Mouse (Mus musculus): Measurements from ENCODE around the gene Axl. TPM values are rescaled to one million over a fixed set of nuclear protein-coding genes. Genes with fewer than 3 reads are reported as not detected.
"Not testable (repeated sequence)": the region's sequence is repeated elsewhere in the genome, so short reads cannot be mapped to it uniquely, and the experiment has no call there.

Gene Axl
- total and polyA plus RNA-seq, 2 experiments from 2014 or later = 16.5 to 28.1 TPM

DNA sequence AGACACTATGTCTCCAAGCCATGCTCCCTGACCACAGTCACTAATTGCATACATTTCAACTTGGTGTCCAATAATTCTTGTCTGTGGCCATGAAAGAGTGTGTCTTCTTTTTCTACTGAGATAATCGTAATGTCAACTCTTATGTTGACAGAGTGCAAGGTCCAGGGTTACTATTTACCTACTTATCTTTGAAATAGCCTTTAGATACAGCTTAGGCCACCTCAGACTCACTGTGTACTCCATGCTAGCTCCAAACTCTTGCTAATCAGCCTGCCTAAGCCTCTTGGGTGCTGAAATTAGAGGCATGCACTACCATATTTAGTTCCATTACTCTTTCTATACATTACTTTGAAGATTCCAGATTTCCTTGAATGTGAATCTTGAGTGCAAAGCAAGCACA is 10.9 kb upstream of the Axl start:
- no peak for ATAC-seq (ENCODE audit: low FRiP score)

DNA sequence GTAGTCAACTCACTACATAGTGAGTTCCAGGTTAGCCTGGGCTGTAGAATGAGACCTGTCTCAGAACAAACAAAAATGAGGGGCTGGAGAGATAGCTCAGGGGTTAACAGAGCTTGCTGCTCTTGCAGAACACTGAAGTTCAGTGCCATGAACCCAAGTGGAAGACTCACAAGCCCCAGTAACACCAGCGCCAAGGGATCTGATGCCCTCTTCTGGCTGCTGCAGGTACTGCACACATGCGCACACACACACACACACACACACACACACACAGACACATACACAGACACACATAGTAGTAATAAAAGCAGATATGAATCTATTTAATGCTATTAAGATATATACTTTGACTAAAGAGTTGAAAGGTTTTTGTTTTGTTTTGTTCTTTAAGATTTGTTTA is 10.0 kb upstream of the Axl start:
- DNase-seq (ENCODE audit: low spot score) (no peak), ATAC-seq (ENCODE audit: low FRiP score) (no peak)
- H3K27ac ChIP-seq (ENCODE audit: low read depth, low read length) = no peak overlapping the region
- peak; percentile 27 for TF ChIP-seq CTCF (IDR thresholded peaks at IDR 0.05)
- H3K9ac ChIP-seq (replicated peaks; ENCODE audit: low read length, poor library complexity, severe bottlenecking) = no peak overlapping the region
- WGBS = 91% methylated on average over 2 of the region's 2 CpGs
- H3K4me3 ChIP-seq (ENCODE audit: low read depth, low read length) = no peak overlapping the region
- H3K4me2 ChIP-seq (ENCODE audit: low read depth, low read length, poor library complexity, severe bottlenecking) = no peak overlapping the region
- no peaks in the 10 kb centered on the region for H3K9me3 ChIP-seq (ENCODE audit: low read length)
- no peaks in the 10 kb centered on the region for H3K27me3 ChIP-seq (ENCODE audit: insufficient read depth, low read length)
- no peaks in the 10 kb centered on the region for H3K36me3 ChIP-seq (ENCODE audit: insufficient read depth, low read length)
- no peaks in the 10 kb centered on the region for H3K4me1 ChIP-seq (ENCODE audit: insufficient read depth, low read length)

More for the DNA sequence above, 10.9 kb upstream of the Axl start:
- Histone ChIP-seq H3K9me3 (ENCODE audit: low read length) (no peaks in the 10 kb centered on the region), H3K27me3 (ENCODE audit: insufficient read depth, low read length) (no peaks in the 10 kb centered on the region), H3K9ac (replicated peaks; ENCODE audit: low read length, poor library complexity, severe bottlenecking) (no peak overlapping the region), H3K4me3 (ENCODE audit: low read depth, low read length) (no peak overlapping the region), H3K36me3 (ENCODE audit: insufficient read depth, low read length) (no peaks in the 10 kb centered on the region), H3K27ac (ENCODE audit: low read depth, low read length) (no peak overlapping the region), H3K4me2 (ENCODE audit: low read depth, low read length, poor library complexity, severe bottlenecking) (no peak overlapping the region), H3K4me1 (ENCODE audit: insufficient read depth, low read length) (no peaks in the 10 kb centered on the region)
- no peak for TF ChIP-seq CTCF (IDR thresholded peaks at IDR 0.05)
- no peak for DNase-seq (ENCODE audit: low spot score)
- WGBS = 88% methylated on average over 1 of the region's 1 CpGs

DNA sequence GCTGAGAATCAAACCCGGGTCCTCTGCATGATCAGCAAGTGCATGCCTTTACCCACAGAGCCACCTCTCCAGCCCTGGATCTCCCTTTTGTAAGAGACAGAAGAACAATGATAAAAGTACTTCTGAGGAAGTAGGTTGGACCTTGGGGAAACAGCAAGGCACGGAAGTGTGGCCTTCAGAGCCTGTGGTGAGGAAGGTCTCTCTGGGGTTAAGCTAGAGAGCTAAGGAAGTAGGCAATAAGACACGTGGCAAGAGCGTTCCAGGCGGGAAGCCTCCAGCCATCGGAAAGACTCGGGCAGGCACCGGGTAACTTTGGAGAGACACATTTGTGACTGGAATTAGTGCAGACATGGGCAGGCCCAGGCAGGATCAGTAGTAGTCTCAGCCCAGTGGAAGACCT is 6.3 kb upstream of the Axl start:
- no peaks in the 10 kb centered on the region for H3K27me3 ChIP-seq (ENCODE audit: insufficient read depth, low read length)
- 82% methylated on average over 8 of the region's 8 CpGs for WGBS
- H3K27ac ChIP-seq (ENCODE audit: low read depth, low read length) = no peak overlapping the region
- no peak overlapping the region for H3K4me2 ChIP-seq (ENCODE audit: low read depth, low read length, poor library complexity, severe bottlenecking)
- no peak for DNase-seq (ENCODE audit: low spot score)
- no peaks in the 10 kb centered on the region for H3K4me1 ChIP-seq (ENCODE audit: insufficient read depth, low read length)
- no peak for TF ChIP-seq CTCF (IDR thresholded peaks at IDR 0.05)
- no peaks in the 10 kb centered on the region for H3K36me3 ChIP-seq (ENCODE audit: insufficient read depth, low read length)
- H3K9me3 ChIP-seq (ENCODE audit: low read length) = no peaks in the 10 kb centered on the region
- ATAC-seq (ENCODE audit: low FRiP score) = no peak
- H3K4me3 ChIP-seq (ENCODE audit: low read depth, low read length) = no peak overlapping the region
- no peak overlapping the region for H3K9ac ChIP-seq (replicated peaks; ENCODE audit: low read length, poor library complexity, severe bottlenecking)

DNA sequence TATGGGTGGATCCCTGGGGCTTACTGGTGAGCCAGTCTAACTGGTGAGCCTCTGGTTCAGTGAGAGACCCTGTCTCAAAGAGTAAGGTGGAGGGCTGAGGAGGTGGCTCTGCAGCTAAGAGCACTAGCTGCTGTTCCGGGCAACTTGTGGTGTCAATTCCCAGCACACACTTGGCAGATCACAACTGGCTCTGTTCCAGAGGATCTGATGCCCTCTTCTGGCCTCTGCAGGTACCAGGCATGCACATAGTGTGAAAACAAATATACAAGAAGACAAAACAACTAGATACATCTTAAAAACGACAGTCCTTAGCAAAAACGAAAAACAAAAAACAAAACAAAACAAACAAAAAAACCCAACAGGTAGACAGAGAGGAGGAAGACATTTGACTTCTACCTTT is 5.2 kb upstream of the Axl start:
- Histone ChIP-seq H3K27ac (ENCODE audit: low read depth, low read length) (no peak overlapping the region), H3K9ac (replicated peaks; ENCODE audit: low read length, poor library complexity, severe bottlenecking) (no peak overlapping the region), H3K4me3 (ENCODE audit: low read depth, low read length) (no peak overlapping the region), H3K27me3 (ENCODE audit: insufficient read depth, low read length) (no peaks in the 10 kb centered on the region), H3K4me1 (ENCODE audit: insufficient read depth, low read length) (no peaks in the 10 kb centered on the region), H3K4me2 (ENCODE audit: low read depth, low read length, poor library complexity, severe bottlenecking) (no peak overlapping the region), H3K36me3 (ENCODE audit: insufficient read depth, low read length) (no peaks in the 10 kb centered on the region), H3K9me3 (ENCODE audit: low read length) (no peaks in the 10 kb centered on the region)
- no peak for ATAC-seq (ENCODE audit: low FRiP score)
- WGBS = 57% methylated on average over 3 of the region's 3 CpGs
- no peak for TF ChIP-seq CTCF (IDR thresholded peaks at IDR 0.05)
- DNase-seq (ENCODE audit: low spot score) = no peak

DNA sequence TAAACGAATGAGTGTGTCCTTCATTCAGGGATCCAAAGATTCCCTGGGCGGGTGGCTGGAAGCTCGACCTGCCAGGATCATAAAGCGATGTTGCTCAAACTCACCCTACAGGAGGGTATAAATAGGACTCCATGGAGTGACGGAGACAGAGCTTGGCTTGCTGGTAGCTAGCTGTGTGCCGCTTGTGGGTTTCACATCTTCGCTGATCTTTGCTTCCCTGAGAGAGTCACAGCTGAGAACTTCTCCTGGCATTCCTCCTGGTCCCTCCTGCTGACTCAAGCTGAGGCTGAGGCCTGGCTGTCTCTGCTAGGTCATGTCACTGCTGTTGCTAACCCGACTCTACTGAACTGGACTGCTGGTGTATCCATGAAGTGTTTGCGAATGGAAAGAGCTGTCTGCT is 4.5 kb upstream of the Axl start:
- not testable (repeated sequence) for H3K9me3 ChIP-seq (ENCODE audit: low read length); DNase-seq (ENCODE audit: low spot score); H3K27me3 ChIP-seq (ENCODE audit: insufficient read depth, low read length); H3K4me1 ChIP-seq (ENCODE audit: insufficient read depth, low read length); H3K9ac ChIP-seq (replicated peaks; ENCODE audit: low read length, poor library complexity, severe bottlenecking); H3K27ac ChIP-seq (ENCODE audit: low read depth, low read length); ATAC-seq (ENCODE audit: low FRiP score); H3K4me3 ChIP-seq (ENCODE audit: low read depth, low read length); H3K36me3 ChIP-seq (ENCODE audit: insufficient read depth, low read length); H3K4me2 ChIP-seq (ENCODE audit: low read depth, low read length, poor library complexity, severe bottlenecking)
- WGBS = 81% methylated on average over 9 of the region's 9 CpGs

DNA sequence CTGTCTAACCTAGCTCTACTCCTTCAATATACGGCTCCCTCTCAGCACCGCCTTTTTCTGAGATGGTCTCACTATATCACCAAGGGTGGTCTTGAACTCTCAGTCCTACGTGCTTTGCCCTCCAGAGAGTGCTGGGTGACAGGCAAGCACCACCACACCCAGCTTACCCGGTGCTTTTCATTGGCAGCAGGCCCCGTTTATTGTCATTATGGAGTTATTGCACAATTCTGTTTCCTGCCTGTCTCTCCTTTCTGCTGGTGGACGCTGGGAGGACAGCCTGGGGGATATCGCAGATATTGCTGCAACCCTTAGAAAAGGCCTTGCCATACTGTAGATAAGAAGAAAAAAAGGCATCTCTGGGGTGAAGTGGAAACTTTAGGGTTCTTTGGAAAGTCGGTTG is 2.1 kb upstream of the Axl start:
- H3K4me3 ChIP-seq (ENCODE audit: low read depth, low read length) = no peak overlapping the region
- H3K4me1 ChIP-seq (ENCODE audit: insufficient read depth, low read length) = no peaks in the 10 kb centered on the region
- DNase-seq (ENCODE audit: low spot score) = no peak
- no peaks in the 10 kb centered on the region; the same call in 1 of the 2 replicates for H3K27me3 ChIP-seq (ENCODE audit: insufficient read depth, low read length)
- TF ChIP-seq CTCF (IDR thresholded peaks at IDR 0.05) = no peak
- WGBS = 80% methylated on average over 8 of the region's 8 CpGs
- H3K4me2 ChIP-seq (ENCODE audit: low read depth, low read length, poor library complexity, severe bottlenecking) = no peak overlapping the region
- H3K27ac ChIP-seq (ENCODE audit: low read depth, low read length) = no peak overlapping the region
- no peaks in the 10 kb centered on the region for H3K9me3 ChIP-seq (ENCODE audit: low read length)
- no peak overlapping the region for H3K9ac ChIP-seq (replicated peaks; ENCODE audit: low read length, poor library complexity, severe bottlenecking)
- no peak for ATAC-seq (ENCODE audit: low FRiP score)
- H3K36me3 ChIP-seq (ENCODE audit: insufficient read depth, low read length) = no peaks in the 10 kb centered on the region

DNA sequence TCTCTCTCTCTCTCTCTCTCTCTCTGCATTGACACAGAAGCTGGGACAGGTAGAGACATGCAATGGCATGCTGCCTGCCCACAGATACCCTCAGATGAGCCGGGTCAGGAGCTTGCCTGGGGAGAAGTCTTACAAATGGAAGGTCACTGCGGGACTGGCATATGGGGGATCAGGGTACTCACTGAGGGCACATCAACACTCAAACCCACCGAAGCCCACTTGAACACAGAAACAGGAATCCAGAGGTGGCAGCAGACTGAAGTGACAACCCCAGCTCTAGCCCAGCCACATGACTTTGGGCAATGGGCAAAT is 580 bp upstream of the Axl start:
- Histone ChIP-seq H3K27me3 (ENCODE audit: insufficient read depth, low read length) (no peaks in the 10 kb centered on the region; the same call in 1 of the 2 replicates), H3K9me3 (ENCODE audit: low read length) (no peaks in the 10 kb centered on the region), H3K36me3 (ENCODE audit: insufficient read depth, low read length) (no peaks in the 10 kb centered on the region), H3K4me3 (ENCODE audit: low read depth, low read length) (no peak overlapping the region), H3K27ac (ENCODE audit: low read depth, low read length) (no peak overlapping the region), H3K4me2 (ENCODE audit: low read depth, low read length, poor library complexity, severe bottlenecking) (peak overlapping the region; percentile 61; the same call in 1 of the 2 replicates), H3K4me1 (ENCODE audit: insufficient read depth, low read length) (no peaks in the 10 kb centered on the region), H3K9ac (replicated peaks; ENCODE audit: low read length, poor library complexity, severe bottlenecking) (no peak overlapping the region)
- TF ChIP-seq CTCF (IDR thresholded peaks at IDR 0.05) = no peak
- DNase-seq (ENCODE audit: low spot score) (no peak), ATAC-seq (ENCODE audit: low FRiP score) (no peak)
- WGBS = 33% methylated on average over 3 of the region's 3 CpGs
